Mouse (Mus musculus): Measurements from ENCODE around the gene Tbc1d2.

Gene Tbc1d2

DNA sequence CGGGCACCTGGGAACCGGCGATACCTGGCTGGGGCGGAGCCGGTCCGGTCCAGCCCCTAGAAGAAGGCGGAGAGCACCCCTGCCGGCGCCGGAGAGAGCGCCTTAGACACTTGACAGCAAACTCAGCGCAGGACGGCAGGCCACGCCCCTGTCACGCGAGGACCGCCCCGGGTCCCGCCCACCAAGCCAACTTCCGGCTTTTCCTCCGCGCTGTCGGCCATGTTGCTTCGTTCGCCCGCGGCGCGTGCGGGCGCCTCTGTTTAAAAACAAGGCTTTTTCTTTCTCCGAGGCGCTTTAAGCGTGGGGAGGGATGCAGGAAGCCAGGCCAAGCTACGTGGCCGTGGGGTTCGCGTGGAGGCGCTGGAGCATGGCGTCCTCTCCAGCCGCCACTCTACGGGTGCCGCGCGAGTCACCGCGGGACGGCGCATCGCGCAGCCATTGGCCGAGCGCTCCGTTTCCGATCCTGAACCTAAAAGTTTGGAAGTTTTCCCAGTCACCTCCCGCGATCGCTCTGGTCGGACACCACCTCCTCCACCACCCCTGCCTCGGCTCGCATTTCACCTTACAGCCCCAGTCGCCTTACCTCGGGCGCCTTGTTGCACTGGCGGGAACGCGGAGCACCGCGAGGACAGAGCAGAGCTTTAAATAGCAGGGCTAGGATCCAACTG, at the start of gene Tbc1d2:
Tbc1d2 (minus strand) TSS at position 124 of the 668 bp plus-strand sequence.
- in situ Hi-C loops (cut with MboI; ENCODE audit: low sequenced_read_pairs): loop anchor here (10.0 kb wide), 2 partner anchors 45 to 105 kb away; partner anchors contain the start of gene Coro2a

DNA sequence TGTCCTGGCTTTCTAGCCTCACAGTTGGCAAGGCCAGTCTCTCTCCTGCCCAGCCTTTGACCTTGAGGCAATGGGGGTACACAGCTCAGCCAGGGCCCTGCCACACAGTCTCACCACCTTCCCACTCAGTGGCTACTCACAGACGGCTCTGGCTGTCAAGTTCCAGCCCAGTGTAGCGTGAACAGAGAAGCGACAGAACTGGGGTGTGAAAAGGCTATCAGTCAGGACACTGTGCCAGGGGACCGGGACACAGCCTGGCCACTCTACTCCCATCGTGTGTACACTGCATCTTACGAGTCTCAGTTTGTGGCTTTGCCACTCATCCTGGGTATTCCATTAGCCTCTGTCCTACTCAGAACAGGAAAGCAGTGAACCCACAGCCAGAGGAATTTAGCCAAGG, 46.5 kb upstream of the Tbc1d2 start:
- in situ Hi-C loops (cut with MboI; ENCODE audit: low sequenced_read_pairs): no loop called here

DNA sequence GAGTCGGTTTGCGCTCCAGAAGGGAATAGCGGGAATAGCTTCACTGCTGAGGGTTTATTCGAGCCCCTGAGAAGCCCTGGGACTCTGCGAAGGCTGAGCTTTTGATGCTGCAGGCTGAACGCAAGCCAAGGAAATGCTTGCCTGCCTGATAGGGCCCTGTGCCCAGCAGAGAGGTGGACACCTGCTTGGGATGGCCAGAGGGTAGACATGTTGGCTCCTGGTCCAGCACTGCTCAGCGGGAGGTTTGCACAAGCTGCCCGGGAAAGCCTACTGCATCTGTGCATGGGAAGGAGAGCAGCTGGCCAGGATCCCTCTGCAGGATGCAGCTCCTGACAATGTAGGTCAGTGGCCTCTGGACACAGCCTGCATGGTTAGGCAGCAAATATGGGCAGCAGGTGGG, 40.6 kb upstream of the Tbc1d2 start:
- in situ Hi-C loops (cut with MboI; ENCODE audit: low sequenced_read_pairs): no loop called here

DNA sequence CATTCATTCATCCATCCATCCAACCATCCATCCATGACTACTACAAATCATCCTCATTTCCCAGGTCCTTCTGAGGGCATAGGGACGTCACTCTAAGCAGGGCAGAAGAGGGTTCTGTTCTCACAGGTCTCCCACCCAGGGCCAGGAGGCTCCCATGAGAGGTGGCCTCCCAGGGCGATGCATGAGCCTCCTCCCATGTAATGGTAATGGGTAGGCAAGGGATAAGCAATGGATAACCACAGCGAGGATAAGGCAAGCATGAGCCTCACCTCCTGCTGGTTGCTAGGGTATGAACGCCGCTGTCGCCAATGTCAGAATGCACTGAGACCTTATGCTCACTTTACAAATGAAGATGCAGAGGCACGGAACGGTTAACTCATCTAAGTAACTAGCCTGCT, 40.0 kb upstream of the Tbc1d2 start:
- in situ Hi-C loops (cut with MboI; ENCODE audit: low sequenced_read_pairs): no loop called here

DNA sequence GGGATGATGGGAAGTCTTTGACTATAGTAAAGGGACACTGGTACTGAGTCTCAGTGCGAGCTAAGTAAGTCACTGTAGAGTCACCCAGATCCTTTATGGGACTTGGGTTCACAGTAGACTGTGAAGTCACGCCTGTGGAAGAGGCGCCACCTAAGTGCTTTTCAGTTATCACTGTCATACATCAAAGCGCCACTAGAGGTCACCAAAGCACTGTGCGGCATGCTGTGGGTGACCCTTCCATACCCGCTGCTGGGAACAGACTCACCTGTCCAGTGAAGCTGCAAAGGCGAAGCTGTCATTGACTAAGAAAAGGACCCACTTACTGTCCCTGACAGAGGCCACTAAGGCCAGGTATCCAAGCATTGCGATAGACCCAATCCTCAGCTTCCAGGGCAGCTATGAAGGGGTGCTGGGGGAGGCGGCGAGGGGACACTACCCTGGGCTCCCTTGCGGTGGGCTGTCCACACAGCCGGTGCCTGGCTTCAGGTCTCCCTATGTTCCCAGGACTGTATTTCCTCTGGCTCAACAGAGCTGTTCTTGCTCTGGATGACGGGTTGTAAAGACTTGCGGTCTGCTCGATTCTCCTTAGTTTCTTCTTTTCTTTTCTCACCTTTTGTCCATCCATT, 39.5 kb upstream of the Tbc1d2 start:
- in situ Hi-C loops (cut with MboI; ENCODE audit: low sequenced_read_pairs): loop anchor here (5.0 kb wide), 1 partner anchor 348 kb away; no protein-coding TSS in a partner anchor

DNA sequence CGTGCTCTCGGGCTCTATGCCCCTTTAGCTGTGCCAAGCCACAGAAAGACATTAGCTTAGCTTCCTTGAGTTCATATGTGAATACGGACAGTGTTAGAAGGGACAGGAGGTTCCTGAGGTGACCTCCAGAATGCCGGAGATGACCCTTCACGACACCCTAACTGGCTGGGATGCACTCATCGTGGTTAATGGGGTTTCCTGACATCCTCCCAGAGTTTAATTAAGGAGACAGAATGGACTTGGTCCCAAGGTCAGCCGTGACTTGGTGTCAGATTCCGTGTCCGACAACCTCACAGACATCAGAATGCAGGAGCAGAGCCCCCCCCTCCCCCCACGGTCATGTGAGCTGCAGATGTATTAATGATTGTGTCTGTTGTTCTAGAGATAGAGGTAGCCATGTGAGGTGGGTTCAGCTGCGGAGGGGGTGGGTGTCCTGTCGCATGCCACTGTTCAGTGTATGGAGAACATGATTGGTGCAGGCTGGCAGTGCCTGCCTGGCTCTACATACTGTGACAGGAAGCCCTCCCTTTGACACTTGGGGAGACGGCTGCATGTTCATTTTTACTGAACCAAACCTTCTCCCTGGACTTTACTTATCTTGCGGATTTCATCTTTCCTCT, 38.3 kb upstream of the Tbc1d2 start:
- in situ Hi-C loops (cut with MboI; ENCODE audit: low sequenced_read_pairs): loop anchor here (5.0 kb wide), 1 partner anchor 349 kb away; no protein-coding TSS in a partner anchor

DNA sequence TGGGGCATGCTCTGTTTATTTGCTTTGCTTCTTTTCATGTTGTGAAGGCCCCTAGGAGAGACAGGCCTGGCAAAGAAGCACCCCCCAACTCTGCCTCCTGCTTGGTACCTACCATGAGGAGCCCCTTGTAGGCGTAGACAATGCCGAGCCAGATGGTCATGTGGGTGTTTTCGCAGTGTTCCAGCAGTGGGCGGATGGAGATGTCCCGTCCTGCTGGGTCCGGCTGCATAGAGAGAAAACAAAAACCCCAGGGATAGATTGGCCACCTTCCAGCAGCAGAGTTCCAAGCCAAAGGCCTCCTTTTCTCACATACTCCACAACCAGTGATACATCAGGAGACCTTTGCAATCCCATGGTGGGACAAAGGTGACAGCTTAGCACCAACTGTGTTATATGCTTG, 34.2 kb upstream of the Tbc1d2 start:
- in situ Hi-C loops (cut with MboI; ENCODE audit: low sequenced_read_pairs): no loop called here

DNA sequence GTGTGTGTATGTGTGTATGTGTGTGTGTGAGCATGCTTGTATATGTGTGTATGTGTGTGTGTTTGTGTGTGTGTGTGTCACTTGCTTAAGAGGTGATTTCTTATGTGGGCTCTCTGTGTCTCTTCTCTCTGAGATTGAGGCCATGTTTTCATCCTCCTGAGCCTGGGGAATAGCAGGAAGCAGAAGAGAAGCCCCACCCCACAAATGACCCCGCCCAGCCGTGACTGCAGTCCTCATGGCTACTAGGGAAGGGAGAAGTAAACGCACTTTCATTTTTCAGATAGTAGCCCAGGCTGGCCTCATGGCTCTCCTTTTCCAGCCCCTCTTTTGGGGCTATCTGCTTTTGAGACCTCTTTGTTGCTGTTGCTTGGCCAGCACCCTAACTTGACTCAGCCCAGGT, 26.6 kb upstream of the Tbc1d2 start:
- in situ Hi-C loops (cut with MboI; ENCODE audit: low sequenced_read_pairs): no loop called here

DNA sequence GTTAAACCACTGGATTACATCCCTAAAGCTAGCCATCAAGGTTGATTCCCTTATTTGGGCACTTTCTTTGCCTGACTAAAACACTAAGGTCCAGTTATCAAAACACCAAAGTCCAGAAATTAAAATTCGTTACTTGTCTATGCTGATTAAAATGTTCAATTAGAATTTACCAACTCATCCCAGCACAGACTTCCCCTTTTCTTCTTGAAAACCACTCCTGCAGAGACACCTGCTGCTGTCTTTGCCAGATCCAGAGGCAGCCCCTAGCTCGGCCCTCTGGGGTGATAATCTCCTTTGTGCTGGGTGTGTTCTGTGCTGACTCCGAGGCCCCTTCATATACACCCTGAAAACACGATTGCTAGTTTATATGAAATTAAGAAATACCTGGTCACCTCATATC, 26.0 kb upstream of the Tbc1d2 start:
- in situ Hi-C loops (cut with MboI; ENCODE audit: low sequenced_read_pairs): no loop called here

DNA sequence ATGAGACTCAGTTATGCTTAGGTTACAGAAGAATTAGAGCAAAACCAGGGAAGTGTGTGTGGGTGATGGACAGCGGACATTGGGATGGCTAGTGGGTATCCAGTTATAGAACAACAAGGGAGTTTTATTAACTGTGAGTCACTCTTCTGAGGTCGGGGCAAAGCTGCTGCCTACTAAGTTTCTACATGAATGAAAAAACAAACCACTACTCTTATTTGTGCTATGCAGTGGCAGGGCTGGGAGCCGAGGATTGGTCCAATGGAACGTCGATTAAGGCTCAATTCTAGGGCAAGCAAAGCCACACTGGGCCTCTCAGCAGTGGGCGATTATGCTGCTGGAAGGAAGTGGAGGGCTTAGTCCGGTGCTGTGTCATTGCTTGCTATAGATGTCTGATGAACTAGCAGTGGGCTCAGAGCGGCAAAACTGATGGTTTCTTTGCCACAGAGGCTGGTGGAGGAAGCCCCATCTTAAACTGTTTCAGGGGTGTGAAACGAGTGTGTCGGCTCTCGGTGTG, 25.3 kb upstream of the Tbc1d2 start:
- in situ Hi-C loops (cut with MboI; ENCODE audit: low sequenced_read_pairs): no loop called here

DNA sequence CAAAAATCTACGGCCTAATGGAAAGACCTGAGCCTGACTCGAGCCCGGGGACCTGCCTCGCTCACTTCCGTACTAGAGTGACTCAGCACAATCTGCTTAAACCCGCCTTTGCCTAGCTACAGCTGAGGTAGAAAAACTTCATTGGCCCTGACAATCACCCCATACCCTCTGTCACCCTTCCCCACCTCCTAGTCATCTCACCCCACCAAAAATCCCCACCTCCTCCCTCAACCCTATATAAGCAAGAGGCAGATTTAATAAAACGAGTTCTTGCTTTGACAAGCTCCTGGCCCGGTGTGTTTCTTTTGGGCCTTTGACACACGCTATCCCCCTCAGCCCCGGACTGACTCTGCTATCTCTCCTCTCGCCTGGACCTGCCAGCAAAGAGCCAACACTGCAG, 18.6 kb upstream of the Tbc1d2 start:
- in situ Hi-C loops (cut with MboI; ENCODE audit: low sequenced_read_pairs): no loop called here

DNA sequence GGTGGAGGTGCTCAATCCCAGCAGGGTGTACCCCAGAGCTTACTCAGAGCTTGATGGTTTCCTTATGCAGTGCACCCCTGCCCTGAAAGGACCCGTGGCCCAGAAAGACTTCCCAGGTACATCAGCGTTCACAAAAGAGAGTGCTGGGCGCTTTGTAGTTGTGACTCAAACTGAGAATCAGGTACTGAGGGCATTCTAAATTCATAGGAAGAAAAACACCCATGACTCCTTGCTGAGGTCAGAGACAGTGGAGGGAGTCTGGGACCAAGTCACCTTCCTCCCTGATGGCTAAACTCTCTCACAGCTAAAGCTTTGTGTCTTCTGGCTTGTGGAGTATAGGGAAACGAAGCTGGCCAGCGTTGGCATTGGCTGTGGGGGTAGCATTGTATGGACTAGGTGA, 16.4 kb upstream of the Tbc1d2 start:
- in situ Hi-C loops (cut with MboI; ENCODE audit: low sequenced_read_pairs): no loop called here

DNA sequence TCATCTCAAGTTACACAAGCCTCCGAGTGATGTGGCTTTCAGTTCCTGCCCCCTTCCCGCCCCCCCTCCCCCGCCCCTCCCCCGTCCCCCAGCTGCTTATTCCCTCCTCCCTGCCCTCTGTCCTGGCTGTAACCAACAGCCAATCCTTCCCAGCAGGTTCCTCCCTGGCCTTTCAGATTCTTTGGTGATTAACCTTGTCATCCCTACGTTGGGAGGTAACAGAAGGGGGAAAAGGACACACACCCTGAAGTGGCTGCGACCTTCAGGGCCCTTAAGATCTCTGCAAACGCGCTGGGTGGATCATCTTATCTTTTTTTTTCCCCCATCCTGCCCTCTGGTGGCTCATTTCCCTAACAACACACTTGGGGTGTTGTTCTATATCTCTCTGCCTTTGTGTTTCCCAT, 15.4 kb upstream of the Tbc1d2 start:
- in situ Hi-C loops (cut with MboI; ENCODE audit: low sequenced_read_pairs): no loop called here

DNA sequence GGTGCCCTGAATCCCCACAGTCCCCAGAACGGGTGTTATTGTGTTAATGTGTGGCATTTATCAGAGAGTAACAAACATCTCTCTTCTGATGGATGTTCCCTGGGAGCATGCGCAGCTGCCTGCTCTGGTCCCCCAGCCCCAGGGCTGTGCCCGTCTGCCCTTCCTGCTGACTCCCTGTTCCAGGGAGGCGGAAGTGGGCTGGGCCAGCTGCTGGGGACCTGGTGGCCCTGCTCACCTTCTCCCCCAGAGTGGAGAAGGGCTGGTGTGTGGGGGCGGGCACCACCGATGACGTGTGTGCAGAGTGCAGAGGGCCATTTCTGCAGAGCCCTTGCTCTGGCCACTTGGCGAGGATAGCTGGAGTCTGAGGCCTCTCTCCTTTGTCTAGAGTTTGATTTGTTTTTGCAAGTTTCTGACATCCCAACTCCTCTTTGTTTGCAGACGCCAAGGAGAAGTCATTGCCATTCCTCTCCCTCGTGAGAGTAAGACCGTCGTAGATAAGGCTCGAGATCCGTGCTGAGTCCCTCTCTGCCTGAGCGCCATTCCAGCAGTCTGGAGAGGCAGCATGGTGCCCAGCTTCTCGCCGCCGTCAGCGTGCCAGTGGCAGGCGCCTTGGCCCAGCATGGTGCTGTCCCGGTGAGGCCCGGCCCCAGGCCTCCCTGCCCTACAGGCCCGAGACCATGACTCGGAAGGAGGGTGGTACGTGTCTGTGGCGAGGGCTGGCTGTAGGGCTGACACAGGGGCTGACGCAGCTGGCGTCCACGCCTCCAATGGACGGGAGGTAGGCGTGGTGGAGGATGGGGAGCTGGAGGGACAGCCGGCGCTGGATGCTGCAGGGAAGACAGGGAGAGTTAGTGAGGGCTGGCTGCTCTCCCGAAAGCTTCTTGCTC, 14.4 kb upstream of the Tbc1d2 start:
- in situ Hi-C loops (cut with MboI; ENCODE audit: low sequenced_read_pairs): no loop called here

DNA sequence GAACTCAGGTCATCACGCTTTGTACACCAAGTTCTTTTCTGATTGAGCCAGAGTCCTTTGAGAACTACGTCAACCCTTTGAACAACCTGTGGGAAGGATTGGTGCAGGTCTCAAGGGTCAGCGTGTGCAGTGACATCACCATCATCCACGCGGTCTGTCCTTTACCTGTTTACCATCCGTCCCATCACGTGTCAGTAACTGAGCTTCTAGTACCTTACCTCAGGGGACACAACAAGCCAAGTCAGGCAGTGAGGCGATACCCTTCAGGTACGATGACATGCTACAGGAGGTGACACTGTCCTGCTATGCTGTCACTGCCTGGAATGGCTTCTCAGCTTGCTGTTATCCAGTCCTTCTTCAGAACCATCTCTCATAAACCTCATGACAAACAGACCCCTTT, 11.4 kb upstream of the Tbc1d2 start:
- in situ Hi-C loops (cut with MboI; ENCODE audit: low sequenced_read_pairs): no loop called here

DNA sequence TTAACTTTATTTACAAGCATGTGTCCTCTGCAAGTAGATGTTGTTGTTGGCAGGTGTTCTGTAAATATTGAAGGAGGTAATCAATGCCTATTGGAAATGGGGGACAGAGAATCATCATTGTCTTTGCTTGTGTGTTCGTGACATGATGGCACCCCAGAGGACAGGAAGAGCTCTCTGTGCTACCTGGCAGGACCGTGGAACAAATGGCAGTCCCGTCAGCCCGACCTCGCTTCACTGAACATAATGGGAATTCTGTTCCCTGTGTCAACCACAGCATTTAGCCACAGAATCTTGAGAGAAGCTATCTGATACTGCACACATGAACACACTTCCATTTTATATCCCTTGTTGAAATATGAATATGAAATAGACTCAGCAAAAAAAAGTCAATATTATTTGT, 8.9 kb upstream of the Tbc1d2 start:
- in situ Hi-C loops (cut with MboI; ENCODE audit: low sequenced_read_pairs): loop anchor here (10.0 kb wide), 2 partner anchors 54 to 114 kb away; partner anchors contain the start of gene Coro2a

DNA sequence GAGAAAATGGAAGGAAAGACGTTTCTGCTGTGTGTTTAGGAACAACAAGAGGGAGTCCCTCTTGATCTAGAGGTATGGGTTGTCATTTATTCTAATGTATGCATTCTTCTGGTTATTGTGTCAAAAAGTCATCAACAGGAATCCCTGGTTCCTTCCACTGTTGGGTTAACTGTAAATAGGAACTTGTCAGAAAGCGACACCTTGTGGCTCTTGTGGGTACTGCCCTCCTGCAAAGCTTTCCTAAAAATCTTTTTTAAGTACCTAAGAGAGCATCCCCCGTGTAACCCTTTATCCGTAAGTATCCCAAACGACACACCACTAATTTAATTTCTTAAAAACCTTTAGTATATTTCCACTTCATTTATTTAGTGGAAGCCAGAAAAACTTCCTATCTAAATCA, 7.1 kb upstream of the Tbc1d2 start:
- in situ Hi-C loops (cut with MboI; ENCODE audit: low sequenced_read_pairs): loop anchor here (10.0 kb wide), 2 partner anchors 52 to 112 kb away; partner anchors contain the start of gene Coro2a

DNA sequence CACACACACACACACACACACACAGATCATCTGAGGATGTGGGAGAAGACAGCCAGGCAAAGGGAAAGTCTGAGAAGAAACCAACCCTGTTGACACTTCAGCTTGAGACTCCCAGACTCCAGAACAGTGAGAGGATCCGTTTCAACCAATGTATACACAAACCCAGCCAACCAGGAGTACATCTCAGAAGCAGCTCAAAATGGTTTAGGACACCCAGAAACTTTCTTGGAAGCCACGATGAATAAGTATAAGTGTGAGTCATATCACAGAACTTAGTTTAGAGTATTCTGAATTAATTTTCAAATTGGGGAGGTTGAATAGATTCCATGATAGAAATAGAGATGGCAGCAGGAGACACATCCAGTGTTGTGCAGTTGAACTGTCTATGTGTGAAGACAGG, 5.9 kb upstream of the Tbc1d2 start:
- in situ Hi-C loops (cut with MboI; ENCODE audit: low sequenced_read_pairs): loop anchor here (10.0 kb wide), 2 partner anchors 51 to 111 kb away; partner anchors contain the start of gene Coro2a

DNA sequence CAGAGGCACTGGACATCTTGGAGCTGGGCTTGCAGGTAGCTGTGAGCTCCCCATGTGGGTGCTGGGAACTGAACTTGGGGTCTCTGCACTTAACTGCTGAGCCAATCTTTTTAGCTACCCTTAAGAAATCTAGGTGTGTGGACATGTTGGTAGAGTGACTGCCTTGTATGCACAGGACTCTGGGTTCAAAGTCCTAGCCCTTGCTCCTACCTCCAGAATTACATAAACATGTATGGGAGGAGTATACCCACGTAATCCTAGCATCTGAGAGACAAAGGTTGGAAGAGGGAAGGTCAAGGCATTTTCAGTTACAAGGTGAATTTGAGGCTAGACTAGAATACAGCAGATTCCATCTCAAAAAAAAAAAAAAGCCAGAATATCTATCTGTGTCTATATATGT, 5.3 kb upstream of the Tbc1d2 start:
- in situ Hi-C loops (cut with MboI; ENCODE audit: low sequenced_read_pairs): loop anchor here (10.0 kb wide), 2 partner anchors 50 to 110 kb away; partner anchors contain the start of gene Coro2a

DNA sequence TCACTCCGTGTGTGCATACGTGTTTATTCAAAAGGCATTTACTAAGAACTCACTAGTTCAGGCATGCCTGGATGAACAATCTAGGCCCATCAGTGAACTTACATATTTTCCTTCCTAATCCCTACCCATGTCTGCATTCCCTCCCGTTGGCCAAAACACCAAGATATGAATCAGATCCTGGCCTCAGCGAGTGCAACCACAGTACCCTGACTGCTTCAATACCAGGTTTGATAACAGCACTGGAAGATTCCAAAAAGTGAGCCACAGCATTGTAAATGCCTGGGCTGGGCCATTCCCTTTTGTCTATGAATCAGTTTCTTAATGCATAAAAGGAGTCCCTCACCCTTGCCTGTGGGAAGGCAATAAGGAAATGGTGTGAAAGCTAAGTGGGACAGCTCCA, 848 bp downstream of the Tbc1d2 start:
- in situ Hi-C loops (cut with MboI; ENCODE audit: low sequenced_read_pairs): no loop called here

DNA sequence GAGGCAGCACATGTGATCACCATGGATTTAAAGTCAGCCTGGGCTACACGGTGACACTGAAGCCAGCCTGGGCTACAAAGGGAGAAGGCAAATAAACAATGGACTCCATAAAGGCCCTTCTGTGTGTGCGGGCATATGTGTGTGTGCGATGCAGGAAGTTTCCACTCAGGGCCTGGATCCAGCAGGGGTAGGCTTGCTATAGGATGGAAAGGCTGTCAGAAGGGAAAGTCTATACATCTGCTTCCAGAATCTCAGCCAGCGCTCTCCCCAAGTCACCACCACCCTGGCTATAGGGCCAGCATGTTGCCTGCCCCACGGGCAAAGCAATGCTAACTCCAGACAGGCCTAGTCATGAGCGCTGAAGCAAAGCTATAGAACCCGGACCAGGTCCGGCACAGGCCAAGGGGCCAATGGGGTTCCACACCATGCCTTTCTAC, 6.3 kb downstream of the Tbc1d2 start:
- in situ Hi-C loops (cut with MboI; ENCODE audit: low sequenced_read_pairs): no loop called here
